Mouse (Mus musculus) urinary bladder, postnatal 10 days (tissue): Measurements from ENCODE around the gene Klhl36.
"Not testable (repeated sequence)": the region's sequence is repeated elsewhere in the genome, so short reads cannot be mapped to it uniquely, and the experiment has no call there.

ENCODE experiments used
- DNase-seq: peaks from one replicate; pipeline ENCODE4 v3.0.0; 2022; ENCODE audit warnings: low spot score

Gene Klhl36

DNA sequence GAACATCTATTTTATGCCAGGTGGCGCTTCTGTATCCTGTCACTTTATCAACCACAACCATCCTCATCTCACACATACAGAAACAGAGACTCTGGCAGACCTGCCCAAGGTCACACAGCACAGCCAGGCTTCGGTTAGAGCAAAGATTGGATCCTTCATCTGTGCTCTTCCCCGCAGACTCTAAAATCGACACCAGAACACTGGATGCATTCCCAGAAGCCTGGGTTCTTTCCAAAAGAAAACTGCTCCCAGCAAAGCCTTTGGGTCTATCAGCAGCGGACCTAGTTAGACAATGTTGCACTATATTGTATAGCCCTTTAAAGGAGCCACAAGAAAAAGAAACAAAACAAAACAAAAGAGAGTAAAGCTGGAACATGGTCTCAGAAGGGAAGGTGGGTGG is 26.8 kb upstream of the Klhl36 start:
- no peak for DNase-seq

DNA sequence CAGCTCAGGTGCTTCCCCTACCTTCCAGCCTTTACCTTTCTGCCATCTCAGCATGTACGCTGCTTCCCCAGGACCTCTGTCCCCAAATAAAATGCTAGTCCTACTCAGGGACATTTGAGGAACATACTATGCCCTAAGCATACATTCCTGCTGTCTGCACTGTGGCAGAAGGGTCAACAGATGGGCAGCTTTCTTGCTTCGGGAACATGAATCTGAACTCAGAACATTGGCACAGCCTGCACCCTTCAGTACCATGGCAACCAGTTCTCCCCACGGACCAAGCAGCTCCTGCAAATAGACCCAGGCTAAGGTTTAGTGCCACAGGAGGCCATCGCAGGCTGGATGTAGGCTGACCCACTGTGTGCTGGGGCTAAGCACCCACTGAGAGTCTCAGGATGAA is 25.2 kb upstream of the Klhl36 start:
- DNase-seq, result no peak

DNA sequence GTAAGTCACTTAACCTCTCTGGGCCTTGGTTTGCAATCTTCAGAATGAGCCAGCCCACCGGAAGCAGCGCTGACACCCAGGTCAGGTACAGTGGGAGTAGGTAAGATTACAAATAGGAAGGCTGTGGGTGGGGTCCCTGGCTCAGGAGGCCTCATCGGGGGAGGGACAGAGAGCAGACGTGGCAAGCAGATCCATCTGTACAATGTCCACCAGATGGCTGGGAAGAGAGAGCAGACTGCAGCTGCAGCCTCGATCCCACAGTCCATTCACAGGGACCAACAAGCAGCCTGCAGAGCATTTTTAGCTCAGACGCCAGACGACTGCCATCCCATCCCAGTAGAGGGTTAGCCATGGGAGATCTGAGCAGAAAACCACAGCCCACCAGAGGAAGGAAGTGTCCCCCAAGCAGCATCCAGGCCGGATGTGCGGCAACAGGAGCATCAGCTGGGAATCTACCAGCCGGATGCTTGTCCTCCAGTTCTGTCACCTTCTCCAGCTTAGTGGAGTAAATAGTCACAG is 24.5 kb upstream of the Klhl36 start:
- DNase-seq, result no peak

DNA sequence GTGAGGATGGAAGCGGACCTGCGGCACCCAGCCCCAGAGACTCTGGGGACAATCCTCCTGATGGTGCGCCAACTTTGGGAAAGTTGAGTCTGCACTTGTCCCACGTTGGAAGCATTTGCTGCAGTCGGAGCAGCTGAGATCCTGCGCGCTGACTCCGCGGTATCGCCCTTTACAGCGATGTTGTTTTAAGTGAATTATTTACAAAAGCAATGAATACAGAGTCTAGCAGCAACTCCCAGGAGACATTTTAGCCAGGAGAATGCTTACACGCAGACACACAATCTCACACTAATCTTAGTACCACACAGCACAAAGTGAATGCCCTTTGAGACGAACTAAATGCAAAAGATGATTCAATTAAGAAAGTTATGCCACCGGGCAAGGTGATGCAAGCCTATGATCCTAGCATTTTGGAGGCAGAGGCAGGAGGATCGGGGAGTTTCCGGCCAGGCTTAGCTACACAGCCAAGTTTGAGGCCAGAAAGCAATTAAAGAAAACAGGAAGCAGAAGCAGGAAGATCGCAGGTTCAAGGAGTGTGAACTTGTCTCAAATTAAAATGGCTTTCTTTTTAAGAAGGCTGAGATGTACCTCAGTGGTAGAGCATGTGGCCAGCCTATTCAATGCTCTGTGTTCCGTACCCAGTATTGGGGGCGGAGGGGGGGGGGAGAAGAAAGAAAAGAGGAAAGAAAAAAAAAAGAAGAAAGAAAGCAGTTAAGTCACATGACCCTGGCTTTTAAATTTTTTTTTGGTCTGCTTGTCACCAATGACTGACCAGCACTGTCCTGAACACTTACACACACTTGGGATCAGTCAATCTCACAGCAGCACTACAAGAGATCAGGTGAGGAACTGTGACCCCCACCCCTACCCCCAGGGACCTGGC is 23.7 kb upstream of the Klhl36 start:
- no peak for DNase-seq

DNA sequence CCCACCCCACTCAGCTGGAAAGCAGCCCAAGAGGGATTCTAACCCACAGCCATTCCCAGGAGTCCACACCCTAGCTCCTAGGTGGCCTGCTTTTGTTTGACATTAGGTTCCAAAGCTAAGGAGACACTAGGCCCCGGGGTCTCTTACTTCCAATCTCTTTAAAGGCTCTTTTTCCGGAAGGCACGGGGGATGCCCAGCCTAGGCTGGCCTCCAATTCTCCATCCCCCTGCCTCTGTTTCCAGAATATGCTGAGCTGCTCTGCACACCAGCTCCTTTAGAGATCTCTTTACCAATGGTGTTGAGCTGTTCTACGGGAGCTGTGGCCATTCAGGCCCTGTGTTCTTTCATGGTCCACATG is 23.1 kb upstream of the Klhl36 start:
- no peak for DNase-seq

DNA sequence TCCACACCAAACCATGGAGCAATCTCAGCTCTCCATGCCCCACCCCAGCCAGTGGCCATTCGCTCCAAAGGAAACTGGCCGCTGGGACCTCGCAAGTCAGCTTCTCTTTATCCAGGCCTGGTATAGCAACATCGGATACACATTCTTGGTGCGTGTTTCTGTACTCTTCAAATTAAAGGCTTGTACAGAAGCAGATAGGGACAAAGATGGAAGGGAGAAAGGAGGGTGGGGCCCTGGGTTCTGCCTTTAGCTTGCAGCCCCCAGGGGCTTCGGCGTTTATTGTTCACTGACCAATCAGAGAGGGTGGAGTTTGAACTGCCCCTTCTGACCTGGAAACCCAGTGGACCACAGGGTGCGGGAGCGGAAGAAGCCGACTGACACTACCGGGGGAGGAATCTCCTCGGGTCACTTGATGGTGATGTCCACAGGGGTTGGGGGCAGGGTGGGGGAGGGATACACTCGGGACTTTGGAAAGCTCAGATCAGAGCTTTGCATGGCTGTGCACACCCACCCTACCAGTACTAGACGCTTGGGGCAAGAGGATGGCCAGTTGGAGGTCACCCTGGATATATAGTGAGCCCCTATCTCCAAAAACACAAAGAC is 22.5 kb upstream of the Klhl36 start:
- DNase-seq, result no peak

DNA sequence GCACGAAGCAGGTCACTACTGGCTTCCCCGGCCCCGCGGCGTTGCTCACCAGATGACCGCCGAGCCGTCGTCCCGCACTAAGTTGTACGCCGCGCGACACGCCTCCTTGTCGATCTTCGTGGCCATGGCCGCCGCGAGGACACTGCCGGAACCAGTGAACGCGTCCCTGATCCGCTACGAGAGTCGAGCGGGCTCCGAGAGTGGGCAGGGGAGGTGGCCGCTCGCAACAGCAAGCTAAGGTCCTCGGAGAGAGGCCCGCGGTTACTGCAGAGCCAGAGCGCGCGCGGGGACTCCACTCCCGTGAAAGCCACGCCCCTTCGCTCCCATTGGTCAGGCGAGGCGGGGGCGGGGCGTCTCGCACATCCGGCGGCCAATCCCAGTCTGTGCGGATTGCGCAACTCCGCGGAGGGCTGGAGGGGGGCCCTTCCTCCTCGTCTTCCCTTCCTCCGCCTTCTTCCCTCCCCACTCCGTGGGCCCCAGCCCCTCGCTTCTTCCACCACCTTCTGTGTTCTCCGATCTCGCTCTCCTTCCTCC is 21.7 kb upstream of the Klhl36 start, which contains the start of gene Cotl1:
Gene Cotl1 (minus strand): TSS at position 270 of the 534 bp plus-strand sequence.
- DNase-seq, result peak; percentile 89

DNA sequence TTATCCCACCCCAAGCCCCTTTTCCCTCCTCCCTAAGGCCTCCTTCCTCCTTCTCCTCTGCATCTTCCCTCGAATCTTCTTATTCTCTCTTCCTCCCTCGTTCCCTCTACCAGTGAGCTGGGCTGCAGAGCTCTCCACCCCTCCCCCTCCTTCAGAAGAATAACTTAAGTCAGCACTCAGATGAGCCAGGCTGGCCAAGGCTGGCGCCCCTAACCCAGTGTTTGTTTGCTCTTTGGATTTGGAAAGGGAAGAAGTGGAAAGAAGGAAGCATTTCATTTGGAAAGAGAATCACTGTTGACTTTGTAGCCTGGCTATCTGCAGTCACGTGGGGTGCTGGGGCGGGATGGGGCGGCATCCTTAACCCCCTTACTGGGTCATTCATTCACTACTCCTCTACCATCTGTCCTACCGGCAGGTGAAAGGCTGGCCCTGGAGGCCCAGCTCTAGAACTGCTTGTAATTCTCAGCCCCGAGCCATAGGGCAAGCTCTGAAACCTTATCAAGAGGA is 21.1 kb upstream of the Klhl36 start:
- DNase-seq, result no peak

DNA sequence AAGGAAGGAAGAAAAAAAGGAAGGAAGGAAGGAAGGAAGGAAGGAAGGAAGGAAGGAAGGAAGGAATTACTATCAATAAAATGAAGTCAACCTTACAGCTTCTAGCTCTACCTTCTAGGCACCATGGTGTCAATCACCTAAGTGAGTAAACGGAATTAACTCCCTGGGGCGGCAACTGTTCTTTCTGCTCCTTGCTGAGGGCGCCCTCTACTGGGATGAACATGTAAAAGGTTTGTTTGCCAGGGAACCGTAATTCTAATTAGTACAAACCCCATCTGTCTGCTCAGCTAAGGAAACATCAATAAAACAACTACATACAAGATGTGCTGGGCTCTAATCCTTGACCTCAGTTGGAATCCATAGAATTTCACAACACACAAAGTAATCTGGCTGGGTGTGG is 18.6 kb upstream of the Klhl36 start:
- DNase-seq, result no peak

DNA sequence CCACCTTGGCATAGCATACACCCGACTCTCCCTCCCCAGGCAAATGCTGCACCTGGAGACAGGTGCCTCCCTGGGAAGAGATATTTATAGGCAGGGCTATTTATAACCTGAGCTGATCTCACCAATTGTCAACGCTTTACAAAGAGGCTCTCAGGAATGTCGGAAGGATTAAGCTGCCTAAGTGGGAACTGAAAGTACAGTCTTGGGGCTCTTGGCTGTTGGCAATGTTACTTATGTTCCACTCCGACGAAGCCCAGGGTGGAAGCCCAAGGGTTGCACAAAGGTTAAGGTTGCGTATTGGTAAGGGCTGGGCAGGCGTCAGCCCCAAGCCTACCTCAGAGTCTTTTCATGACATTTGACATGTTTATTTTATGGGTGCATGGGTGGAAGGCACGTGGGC is 17.5 kb upstream of the Klhl36 start:
- DNase-seq, result no peak

DNA sequence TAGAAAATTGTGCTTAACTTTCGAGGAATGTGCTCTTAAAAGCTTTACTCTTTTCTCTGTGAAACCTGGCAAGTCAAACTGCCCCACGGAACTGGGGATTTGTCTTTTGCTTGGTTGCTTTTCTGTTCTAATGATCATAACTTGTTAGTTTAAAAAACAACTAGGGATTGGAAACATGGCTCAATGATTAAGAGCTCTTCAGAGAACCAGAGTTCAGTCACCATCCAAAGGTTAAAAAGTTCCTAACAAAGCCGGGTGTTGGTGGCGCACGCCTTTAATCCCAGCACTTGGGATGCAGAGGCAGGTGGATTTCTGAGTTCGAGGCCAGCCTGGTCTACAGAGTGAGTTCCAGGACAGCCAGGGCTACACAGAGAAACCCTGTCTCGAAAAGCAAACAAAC is 16.3 kb upstream of the Klhl36 start:
- DNase-seq, result not testable (repeated sequence)

DNA sequence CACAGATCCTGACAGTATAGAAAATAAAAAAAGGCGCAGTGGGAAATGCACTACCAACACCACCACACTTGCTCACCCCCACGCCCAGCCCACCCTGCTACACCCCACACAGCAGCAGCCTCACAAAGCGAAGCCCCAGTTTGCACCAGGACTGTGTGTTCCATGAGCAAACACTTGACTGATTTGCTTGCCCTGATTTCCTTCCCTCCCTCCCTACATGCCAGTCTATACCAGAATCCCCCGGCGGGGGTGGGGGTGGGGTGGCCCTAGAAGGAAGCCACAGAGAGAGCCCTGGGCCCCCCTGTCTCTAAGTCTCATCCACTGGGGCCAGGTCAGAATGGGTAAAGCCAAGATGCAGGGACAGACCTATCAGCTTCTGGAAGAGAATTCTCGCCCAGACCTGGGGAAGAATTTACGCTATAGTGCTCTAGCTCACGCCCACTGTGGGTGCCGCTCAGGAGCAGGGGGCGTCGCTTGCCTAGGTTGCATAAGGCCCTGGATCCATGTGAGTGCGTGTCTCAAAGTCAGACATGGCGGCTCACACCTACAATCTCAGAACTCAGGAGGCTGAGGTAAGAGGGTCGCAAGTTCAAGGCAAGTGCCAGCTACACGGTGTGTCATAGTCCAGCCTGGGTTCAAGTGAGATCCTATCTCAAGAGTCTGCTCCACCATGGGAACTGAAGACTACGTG is 14.7 kb upstream of the Klhl36 start:
- DNase-seq, result no peak

DNA sequence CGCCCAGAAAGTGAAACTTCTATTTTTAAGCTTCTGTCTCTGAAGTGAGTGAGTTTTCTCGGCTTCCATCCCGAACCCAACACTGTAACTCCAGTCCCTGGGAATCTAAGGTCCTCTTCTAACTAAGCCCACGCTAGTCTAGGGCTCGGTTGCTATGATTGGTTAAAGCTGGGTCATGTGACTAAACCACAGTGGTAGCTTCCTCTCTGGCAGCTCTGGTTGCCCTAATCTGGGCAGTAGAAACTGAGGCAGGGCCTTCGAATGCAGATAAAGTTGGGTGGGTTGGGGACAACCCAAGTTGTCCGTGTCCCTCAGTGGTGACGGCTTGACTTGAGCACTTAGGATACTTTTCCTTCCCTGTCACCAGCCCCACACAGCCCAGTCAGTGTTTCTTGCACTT is 8.5 kb upstream of the Klhl36 start:
- DNase-seq, result no peak

DNA sequence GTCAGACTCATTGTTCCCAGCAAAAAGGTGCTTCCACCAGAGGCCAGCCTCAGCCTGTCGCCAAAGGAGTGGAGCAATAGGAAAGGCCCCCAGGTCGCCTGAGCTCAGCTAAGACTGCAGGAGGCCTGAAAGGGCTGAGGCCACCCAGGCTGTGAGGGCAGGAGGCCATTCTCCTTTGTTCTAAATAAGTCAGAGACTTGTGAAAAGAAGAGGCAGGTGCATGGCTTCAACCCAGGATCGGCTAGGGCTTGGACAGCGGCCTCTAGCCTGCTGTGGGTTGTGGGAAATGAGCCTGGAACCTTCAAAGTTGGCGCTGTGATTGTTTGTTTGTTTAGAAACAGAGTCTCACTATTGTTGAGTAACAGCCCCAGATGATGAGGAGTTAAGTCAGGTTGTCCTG is 8.0 kb upstream of the Klhl36 start:
- no peak for DNase-seq

DNA sequence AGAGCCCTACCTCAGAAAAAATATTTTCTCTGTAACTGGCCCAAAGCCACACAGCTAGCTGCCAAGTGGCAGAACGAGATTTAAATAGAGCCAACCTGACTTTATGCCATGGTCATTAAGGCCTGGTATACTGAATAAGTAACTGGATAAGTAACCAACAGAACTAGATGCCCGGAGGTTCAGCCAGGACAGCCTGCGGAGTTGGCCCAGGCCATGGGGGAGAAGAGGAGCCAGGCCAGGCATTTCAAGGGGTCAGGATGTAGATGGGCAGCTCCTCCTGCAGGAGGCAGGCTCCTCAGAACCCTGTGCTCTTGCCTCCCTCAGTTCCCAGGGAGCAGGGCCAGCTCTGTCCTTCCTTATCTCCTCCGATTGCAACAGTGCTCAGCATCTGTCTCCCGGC is 6.4 kb upstream of the Klhl36 start:
- DNase-seq, result no peak

DNA sequence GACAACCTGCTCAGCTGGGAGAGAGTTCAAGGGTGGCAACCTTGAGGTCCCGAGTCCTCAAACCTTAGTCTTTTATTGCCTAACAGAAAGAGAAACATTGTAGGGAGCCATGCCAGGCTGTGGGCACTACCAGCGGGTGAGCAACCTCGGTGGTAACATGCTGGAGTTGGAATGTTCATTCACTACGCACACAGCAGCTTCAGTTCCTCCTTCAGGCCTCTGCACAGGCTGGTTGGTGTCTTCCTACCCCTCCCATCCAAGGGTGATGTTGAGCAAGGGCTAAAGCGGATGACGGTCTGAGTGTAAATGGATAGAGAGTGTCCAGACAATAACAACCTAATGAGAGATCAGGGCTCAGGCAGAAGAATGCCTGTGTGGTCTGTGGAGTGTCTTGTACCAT is 4.3 kb upstream of the Klhl36 start:
- DNase-seq, result no peak

DNA sequence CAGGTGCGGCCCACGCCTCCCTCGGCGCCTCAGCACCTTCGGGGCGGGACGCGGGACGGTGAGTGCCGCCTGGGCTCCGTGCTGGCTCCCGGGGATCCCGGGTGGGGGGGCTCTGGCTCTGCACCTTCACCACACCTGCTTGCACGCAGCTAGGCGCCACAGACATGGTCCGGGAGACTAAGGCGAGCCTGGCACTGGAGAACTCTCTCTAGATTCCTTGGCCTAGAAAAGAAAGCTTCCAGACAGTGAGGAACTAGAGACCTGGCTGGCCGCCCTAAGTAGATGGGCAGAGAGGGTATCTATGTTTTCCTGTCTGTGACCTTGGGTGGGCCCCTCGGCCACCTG is 296 bp downstream of the Klhl36 start:
- DNase-seq, result no peak

DNA sequence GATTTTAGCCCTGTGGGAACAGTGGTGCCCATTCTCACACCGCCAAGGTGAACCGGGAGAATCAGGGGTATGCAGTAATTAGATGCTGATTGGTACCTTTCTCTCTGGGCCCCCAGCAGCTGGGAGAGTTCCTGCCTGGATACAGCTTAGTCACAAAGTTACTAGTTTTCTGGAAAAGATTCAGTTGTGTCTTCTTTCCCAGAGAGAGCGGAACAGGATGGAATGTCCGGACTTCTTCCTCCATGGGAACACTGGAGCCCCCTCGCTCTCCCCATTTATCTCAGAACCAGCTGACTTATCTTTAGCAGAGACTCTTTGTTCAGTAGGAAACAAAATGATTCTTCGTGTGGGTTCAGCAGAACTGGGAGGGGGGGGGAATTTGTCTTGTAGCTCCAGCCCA is 683 bp downstream of the Klhl36 start:
- no peak for DNase-seq

DNA sequence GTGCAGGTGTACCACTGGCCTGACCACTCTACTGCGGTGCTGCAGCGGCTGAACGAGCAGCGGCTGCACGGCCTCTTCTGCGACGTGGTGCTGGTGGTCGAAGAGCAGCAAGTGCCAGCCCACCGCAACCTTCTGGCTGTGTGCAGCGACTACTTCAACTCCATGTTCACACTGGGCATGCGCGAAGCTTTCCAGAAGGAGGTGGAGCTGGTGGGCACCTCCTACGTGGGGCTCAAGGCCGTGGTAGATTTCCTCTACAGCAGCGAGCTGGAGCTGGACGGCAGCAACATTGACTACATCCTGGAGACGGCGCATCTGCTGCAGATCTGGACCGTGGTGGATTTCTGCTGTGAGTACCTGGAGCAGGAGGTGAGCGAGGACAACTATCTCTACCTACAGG is 7.5 kb downstream of the Klhl36 start:
- no peak for DNase-seq

DNA sequence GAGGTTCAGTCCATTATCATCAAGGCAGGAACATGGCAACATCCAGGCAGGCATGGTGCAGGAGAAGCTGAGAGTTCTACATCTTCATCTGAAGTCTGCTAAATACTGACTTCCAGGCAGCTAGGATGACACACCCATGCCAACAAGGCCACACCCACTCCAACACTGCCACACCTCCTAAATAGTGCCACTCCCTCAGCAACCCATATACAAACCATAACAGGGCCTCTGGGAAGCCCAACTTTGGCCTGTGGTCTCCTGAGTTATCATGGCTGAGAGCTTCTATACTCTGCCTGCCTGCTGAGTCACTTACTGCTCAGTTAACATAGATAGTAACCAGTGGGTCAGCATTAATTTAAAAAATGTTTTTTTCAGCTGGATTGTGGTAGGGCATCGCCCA is 11.1 kb downstream of the Klhl36 start:
- DNase-seq, result no peak

DNA sequence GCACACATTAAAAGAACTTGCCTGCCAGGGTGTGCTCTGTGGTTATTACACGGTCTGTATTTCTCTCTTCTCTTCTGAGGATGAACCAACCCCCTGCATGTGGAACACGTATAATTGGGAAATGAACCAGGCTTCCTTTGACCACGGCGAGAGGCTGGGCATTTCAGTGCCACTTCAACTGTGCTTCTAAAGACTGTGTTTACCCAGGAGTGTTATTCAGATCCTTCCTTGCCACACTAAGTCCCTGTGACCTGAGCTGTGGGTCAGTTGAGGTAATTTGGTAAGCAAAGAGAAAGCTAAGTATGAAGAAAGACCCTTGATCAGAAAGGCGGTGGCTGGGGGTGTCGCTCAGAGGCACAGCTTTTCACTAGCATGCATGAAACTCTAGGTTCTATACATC is 19.2 kb downstream of the Klhl36 start:
- DNase-seq, result no peak

DNA sequence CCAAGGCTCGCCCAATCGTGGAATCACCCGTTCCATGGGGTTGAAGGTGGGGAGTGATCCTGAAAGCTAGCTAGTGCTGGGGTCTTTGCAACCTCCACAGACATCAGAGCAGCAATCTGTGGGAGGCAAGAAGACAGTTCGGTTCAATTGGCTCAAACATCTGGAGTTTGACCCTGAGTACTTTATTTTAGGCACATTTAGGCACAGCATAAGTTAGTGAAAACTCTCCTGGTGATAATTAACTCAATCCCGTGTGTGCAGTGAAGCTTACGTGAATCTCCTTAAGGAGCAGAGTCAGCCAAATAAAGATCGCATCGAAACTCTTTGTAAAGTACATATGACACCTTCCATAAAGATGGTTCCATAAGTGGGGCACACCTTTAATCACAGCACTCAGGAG is 19.9 kb downstream of the Klhl36 start:
- no peak for DNase-seq

DNA sequence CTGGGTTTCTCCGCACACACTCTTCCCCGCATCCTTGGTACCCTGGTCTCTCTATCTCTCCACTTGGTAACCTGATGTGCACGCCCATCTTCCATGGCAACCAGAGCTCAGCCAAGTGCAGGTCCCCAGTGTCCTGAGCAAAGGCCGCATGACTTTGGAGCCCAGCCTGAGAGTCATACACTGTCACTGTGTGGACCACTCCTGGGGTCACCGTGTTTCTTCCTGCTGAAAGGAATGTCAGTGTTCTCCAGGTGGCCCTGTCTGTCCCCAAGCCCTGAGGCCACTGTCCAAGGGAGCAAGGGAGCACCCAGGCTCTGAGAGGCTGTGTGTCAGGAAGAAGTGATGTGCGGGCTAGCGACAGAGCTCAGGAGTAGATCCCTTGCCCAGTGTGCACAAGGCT is 21.2 kb downstream of the Klhl36 start:
- DNase-seq, result no peak
